Mouse (Mus musculus) ovary, postnatal 36 days (tissue): ENCODE measurements around the gene Fam129a.

Experiments
- DNase-seq: peaks from one replicate; pipeline ENCODE4 v3.0.0; 2022; ENCODE audit warnings: low spot score, mixed read lengths

Gene Fam129a

DNA sequence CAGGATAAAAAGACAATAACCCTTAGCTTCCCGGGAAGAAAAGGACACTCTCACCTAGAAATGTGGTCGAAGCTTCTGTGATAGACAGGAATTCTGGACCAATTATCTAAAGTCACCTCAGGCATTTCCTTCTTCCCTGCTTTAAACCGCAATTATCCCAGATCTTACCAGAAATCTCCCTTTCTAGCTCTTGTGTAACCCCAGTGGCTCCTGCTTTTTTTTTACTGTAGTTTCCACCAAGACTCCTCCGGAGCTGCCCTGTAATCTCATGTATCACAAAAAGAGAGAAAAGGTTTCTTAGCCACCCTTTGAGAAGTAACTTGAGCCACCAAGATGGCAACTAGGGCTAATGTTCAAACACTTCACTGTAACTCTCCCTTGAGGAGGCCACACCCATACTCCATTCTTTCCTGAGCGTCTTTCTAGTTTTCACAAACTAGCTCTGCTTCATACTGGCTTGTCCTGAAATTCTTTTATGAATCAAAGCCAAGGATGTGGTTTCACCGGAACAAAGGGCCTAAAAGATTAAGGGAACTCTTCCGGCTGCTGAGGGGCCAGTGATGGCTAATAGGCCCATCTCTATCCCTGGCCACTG, 93.9 kb downstream of the Fam129a start:
- no peak for DNase-seq

DNA sequence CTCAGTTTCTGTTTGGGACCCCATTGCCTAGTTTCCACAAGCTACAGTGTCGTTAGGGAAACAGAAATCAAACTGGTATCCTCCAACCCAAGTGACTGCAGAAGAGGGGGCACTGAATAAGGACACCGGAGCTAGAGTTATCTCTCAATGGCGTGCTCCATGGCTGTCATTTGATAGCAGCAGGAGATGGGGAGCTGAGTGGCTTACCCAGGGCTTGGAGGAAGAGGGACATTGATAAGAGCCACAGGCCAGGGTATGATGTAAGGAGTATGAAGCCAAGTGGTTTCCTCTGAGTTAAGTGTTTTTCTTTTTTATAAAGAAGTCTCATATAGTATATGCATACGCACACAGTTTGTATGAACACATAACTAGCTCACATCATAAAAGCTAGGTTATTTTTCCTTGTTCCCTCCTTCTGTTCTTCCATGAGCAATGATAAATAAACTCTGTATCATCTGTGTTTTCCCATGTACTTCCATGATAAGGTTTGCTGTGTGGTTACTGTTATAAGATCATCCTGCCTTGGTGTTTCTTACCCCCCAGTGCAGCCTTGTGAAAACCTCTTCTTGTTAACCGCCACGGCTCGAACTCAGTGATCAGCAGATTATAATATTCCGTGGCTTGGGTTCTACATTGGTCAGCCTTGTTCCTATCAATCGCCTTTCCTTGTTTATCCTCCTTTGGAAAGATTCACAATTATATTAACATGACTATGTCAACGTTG, 96.5 kb downstream of the Fam129a start:
- DNase-seq = no peak

DNA sequence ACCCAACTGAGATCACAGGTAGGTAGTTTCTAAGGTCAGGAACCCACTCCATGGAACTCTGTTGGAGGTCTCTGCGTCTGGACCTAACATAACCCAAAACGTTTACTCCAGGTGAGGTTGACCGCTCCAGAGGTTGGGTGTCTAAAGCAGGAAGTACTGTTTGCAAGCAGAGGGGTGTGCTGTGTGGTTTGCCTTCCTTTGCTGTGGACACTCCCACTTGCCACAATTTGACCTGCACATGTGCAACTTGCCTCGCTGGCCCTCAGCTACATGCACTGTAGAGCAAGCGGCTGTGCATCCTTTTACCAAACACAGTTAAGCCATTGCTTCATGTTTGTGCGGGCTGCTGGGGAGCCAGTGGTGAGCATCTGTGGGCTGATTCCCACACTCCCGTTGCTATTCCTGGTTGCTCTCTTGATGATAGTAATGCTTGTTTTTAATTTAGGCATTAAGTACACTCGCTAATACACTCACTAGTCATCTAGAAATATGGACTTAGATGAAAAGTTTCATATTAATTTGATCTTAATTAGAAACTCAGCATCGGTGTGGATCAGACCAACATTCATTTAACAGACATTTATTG, 99.1 kb downstream of the Fam129a start:
- no peak for DNase-seq

DNA sequence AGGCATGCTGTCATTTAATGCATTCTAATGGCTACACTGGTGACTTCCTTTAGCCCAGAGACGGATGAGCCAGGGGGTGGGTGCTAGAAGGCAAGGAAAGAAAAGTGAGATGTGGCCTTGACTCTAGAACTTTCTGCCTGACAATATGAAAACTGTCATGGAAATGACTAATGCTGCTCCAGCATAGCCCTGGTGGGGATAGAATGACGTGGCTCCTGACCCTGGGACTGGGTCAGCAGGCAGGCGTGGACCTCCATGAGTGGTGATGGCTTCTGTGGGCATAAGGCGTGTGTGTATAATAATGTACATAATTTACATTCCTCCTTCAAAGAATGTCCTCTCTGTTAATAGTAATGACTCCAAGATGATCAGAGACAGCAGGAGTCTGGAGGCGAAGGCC, 104.7 kb downstream of the Fam129a start:
- no peak for DNase-seq

DNA sequence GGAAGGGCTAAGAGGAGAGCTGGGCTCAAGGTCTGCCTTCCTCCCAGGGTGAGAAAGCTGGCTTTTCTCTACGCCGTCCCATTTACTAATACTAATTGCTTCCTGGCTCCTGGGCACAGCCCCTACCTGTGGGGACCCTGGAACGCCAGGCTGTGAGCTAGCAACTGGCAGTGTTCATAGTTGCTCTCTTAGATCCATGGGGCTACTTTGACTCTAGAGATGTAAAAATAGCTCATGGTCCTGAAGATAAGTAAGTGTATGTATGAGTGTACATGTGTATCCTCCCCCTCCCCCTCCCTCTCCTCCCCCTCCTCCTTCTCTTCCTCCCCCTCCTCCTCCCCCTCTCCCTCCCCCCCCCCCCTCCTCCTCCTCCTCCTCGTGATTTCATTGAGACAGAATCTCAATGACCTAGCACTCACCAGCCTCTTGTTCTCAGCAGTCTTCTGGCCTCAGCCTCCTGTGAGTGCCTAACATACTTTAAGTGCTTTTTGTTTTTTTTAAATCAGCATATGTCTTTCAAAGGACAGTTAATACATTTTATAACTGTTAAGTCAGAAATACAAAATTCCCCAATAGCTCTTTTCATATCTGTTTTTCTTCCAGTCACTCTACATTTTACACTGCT, 106.3 kb downstream of the Fam129a start:
- no peak for DNase-seq

DNA sequence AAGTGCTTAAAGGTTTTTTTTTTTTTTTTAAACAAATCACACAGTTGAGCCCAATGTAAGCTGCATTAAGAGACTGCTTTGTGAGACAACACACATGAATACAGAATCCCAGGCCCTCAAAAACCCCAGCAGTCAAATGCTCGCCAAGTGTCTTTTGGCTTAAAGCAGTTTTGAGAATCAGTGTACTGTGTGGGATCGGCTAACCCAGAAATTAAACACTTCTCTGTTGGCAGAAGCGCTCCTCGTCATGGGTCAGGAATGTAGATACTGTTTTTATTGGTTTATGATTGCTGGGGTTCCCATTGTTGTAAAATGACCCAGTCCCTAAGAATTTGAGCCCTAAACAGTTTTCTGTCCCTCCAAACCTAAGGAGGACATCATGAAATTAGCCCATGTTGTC, 107.0 kb downstream of the Fam129a start:
- no peak for DNase-seq

DNA sequence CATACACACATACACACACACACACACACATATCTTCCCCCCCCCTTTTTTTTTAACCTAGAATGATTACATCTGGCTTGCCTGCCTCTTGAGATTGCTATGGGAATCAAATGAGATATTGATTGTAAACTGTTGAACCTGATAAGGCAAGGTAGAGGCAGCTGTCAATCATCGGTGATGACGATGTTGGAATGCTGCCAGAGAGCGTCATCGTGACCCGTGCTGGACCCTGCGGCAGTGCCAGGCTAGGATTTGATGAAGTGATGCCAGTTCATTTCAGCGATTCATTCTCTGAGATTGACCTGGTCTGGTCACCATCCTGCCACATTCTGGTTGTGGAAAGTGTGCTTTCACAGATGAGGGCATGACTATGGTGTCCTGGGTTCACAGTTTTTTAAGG, 108.2 kb downstream of the Fam129a start:
- no peak for DNase-seq

DNA sequence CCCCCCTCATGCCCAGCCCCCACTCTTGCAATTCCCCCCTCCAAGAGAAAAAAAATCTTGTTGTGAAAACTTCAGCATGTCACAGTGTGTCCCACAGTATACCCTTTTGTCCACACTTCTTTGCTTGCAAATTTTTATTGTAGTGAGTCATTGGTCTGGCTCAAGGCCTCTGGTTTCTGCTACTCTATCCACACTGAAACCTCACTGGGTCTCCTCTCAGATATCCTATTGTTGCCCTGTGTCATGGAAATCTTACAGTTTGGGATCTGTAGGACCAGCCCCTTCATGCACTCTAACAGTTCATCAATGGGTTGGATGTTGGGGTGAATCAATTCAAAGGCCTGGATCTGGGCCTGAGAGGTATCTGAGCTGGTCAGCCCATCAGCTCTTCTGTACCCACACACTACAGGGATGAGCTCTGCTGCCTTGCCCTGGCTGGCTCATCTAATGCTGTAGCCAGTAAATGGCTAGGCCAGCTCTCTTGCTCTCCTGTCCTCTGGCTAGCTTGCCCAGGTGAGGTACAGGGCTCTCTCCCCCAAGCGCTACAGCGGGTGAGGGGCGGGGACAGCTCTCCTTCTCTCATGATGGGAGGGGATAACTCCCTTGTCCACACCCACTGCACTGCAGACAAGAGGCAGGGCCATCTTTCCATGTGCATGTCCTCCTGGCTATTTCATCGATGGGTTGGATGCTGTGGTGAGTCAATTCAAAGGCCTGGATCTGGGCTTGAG, 109.1 kb downstream of the Fam129a start:
- no peak for DNase-seq

DNA sequence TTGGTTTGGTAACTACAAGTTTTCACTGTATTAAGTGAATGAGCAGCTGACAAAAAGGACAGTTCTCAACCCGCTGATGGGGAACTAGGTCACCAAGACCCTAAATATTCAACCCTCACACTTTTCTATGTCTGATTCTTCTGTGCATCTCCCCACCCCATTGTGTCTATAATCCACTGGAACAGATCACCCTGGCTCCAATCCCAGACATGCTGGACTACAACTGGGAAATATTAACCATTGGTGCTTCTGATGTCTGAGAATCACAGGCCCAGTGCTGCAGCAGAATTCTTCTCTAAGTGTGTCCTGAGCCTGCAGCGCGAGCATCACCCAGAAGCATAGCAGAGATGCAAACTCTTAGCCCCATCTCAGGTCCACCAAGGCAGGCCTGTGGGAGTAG, 110.0 kb downstream of the Fam129a start:
- no peak for DNase-seq

DNA sequence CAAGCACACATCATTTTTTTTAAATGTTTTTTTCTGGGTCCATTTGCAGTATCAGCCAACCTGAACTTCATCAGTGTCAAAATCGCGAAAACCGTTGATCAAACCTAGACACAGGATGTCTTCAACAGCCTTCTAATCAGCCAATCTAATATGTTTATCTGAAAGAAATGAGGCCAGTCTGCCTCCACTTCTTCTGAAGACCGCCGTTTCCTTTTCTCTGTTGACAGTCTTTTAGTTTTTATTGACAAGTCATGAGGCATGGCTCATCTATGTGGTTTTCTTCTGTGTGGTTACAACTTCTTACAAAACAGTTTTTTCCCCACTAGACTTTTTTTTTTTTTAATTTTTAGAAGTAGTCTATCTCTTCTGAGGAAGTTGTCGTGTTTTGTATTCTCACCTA, 111.9 kb downstream of the Fam129a start:
- DNase-seq = no peak

DNA sequence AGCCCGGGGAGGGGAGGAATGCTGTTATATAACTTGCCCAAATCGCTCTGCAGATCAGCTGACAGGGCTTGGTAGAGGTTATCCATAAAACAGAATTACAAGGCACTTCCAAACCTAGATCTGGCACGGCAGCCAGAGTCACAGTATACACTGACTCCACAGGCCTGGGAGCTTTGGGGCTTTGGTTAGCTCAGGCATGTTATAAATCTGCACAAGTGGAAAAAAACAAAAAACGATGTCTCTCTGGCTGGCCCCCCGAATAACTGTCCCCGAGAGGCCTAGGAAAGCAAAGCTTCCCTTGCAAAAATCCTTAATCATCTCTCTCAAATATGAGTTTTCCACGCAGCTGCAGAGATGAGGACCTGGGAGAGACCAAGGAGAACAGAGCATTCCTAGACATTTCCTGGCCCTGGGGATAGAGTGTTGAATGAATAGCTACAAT, 113.5 kb downstream of the Fam129a start:
- DNase-seq = no peak

DNA sequence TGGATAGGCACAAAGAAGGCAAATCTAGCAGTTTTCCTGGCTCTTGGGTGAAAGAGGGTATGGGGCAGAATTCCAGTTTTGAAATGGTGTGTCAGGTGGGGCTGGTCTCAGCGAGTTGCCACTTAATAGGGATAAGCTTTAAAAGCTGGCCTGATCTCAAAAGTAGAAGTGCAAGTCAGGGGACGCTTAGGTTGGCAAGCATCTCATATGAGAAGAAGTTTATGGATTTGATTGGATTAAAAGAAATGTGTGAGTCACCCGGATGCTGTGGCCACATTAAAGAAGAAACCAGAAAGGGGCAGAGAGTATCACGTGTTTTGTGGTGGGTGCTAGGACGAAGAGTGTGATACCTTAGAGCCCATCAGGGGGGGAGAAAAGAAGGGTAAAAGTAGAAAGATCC, 114.0 kb downstream of the Fam129a start:
- no peak for DNase-seq

DNA sequence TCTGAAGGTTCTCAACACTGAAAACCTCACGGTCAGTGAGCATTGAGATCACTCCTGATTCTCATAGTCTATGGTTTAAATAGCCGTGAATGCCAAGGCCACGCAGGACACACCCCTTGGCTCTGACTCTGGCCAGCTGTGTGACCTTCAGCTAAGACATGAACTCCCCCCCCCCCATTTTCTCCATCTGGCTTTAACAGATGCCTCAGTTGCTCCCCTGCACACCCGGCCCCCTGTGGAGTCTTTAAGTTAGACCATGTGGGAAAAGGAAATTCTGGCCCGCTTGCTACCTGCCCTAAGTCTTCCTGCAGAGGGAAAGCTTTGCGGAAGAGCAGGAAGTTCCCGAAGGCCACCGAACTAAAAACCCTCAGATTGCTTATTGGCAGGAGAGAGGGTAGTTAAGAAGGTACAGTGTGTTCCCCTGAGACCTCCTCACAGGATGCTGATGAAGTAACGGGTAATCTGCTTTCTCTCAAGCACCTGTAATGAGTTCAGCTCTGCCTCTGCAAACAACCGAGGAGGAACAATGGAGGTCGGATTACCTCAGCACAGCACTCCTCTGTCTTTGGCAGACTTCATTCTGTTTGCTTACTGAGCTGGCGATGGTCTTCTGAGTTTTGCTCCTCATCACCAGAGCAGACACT, 114.8 kb downstream of the Fam129a start:
- DNase-seq = peak; percentile 37

DNA sequence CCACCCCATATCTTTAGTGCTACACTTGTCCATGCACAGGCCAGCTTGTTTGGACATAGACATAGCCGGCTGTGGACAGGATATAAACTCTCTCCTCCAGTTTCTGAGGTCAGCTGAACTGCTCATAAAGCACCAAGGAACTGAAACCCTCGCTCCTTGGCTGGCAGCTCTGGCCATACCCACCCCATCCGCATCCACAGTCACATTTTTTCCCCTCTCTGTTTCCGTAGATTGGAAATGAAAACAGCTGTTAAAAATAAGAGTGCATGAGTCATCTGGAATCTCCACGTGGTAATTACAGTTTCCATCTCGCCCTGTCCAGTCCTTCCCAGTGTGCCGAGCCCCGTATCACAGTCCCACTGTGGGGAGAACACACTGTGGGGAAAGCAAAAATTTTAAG, 115.7 kb downstream of the Fam129a start:
- no peak for DNase-seq

DNA sequence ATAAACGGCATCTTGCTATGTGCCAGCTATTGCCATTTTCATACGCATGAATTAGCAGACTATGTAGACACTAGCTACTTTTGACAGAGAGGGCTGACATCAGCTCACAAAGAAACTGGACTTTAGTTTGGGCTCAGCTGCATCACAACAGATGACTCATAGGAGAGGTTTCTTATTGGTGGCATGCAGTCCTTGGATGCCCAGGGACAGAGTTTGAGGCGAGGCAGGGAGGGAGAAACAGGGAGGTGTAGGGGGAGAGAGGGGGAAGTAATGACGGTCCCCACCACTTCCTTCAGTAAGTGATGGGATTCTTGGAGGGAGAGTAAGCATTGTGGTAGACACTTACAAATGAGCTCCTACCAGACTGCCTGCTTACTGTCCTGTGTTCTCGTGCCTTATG, 118.0 kb downstream of the Fam129a start:
- no peak for DNase-seq

DNA sequence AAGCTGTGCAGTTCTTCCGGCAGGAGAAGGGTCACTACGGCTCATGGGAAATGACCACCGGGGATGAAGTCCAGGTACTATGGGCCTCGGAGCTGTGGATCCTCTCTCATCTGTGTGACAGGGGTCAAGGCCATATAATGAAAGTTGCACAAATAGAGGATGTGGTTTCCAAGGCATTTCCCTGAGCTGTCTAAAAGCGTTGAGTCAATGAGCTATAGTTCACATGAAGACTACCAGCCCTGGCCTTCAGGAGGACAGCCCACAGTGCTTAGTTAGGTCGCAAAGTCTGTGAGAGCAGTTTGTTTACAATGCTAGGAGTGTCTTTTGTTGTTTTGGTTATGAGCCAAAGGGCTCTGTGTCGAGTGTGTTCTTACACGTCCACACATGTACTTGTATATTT, 118.6 kb downstream of the Fam129a start:
- no peak for DNase-seq

DNA sequence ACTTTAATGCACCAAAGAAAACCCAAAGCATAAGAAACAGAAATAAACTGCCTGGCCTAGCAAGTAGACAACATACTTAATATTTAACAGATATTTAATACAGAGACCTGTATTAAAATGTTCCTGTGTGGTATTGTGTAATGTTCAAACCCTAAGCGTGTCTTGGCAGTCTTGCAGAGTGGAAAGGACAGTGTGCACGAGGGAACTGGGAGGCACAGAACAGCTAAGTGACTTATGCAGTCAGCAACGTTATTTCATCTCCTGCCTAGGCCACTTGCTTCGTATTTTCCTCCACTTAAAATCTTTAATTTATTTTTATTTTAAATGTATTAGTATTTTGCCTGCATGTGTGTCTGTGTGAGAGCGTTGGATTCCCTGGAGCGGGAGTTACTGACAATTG, 119.1 kb downstream of the Fam129a start:
- no peak for DNase-seq

DNA sequence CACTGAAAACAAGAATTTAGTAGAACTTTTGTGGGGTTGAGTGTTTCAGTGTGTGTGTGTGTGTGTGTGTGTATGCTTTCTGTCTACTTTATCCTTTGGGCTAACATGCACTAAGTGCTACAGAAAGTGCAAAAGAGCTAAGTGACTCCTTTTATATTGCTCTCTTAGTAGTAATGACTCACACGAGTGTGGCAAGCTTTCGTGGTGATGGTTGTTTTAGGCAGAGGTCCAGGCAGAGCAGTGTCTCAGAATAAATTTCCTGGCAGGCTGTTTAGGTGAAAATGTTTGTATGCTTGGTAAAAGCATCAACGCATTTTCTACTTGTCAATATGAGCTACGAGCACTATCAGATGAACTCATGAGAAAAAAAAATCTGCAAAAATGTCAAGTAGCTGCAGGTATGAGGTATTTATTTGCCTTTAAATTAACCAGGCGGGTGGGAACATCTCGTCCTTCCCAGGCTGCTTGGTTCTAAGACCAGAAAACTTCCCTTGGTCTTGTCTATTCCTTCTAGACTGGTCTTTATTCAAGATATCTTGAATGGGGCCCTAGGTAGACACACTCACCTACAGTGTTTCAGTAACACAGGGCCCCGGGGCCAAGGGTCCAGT, 119.7 kb downstream of the Fam129a start:
- DNase-seq = no peak

DNA sequence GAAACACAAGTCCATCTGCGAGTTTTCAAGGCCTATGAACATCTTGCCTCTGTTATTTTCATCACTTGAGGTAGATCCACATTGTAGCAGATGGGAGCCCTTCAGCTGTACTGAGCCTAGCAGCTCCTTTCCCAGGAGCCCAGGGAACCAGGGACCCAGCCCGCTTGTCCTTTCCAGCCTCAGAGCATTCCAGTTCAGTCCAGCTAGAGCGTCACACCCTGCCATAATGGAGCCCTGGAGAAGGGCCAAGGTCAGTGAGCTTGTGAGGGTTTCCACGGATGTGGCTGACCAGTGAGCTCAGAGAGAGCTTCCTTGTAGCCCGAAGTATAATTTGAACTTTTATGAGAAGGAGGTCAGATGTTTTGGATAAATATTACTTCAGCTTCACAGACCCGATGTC, 121.9 kb downstream of the Fam129a start:
- peak; percentile 56 for DNase-seq

DNA sequence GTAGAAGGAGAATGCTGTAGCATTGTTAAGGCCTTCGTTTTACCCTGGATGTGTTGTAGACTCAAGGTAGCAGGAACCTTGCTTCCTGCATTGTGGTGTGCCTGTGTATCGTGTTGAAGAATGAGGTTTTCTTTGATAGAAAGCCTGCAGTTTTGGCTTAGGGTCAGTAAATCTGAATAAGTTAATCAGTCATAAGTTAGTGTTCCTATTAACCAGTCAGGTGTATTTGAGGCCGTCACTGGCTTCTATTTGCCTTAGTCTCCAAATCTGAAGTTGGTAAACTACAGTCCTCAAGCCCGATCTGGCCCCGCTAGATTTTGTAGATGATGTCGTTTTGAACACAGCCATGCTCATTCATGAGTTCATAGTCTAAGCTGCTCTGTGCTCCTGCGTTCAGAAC, 125.8 kb downstream of the Fam129a start:
- DNase-seq = no peak

DNA sequence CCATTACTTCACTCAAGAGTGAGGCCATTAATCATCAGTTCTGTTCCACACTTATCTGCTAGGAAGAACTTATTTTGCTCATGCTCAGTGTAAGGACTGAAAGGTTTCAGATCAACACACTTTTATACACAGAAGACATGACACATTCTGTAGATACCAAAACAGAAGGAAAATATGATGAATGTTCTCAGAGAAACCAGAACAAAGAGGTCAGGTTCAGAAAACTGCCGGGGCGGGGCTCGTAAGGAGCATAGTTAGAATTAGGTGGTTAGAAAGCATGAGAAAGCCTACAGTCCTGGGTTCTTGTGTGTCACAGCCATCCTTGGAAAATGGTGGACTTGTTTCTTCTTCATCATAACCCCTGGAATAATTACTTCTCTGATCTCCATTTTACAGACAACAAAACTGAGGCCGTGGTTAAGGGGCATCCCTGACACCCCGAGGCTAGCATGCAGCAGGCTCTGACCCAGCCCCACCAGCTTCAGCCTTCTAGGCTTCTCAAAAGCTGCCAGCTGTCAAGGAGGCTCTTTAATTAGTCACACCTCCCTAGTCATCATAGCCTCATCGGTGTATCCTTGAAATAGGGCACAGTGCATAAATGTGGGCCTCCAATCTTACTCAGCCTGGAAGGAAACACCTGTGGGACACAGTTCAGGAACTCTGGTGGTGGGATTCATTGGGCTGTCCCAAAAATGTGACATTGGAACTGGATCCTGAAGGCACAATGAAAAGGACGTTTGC, 127.1 kb downstream of the Fam129a start:
- no peak for DNase-seq
